Mouse (Mus musculus): ENCODE measurements around the gene Itpkb.

DNA sequence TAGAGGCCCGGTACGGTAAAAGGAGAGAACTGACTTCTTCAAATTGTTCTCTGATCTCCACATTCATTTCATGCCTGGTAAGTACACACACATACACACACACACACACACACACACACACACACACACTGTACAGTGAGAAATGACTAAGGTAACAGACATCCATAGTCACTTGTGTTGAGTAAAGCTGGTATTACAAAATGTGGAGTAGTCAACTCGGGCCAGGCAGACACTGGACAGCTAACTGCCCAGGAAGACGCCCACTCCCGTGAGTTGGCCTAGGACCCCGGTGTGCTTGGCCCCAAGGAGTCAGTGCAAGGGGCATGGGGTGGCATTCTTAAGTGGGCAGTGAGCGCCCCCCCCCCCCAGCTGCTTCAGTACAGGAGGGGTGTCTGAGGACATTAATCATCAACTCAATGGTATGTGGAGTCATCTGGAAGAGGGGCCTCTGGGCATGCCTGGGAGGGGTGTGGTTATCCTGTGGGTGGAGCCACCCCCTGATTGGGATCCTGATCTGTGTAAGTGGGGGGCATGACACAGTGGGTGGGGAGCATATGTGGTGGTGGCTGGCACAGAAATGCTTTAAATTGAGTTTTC is 41.3 kb upstream of the Itpkb start:
- no peak for TF ChIP-seq ZC3H11A (IDR thresholded peaks at IDR 0.05; ENCODE audit: borderline replicate concordance, low read depth, low read length)
- TF ChIP-seq ZNF384 (IDR thresholded peaks at IDR 0.05; ENCODE audit: low read depth, low read length), result no peak
- TF ChIP-seq HCFC1 (IDR thresholded peaks at IDR 0.05; ENCODE audit: borderline replicate concordance, insufficient read depth, low read length), result no peak
- TF ChIP-seq MAFK (IDR thresholded peaks at IDR 0.05; ENCODE audit: insufficient read depth, low read depth, low read length), result no peak
